Mouse (Mus musculus) stomach, postnatal 0 days (tissue): ENCODE results near the gene Fbxl20.

Experiments
- CTCF ChIP-seq: IDR thresholded peaks from 2 replicates; pipeline ENCODE4 v1.5.1; 2016; ENCODE audit warnings: antibody characterized with exemption, low read depth, mild to moderate bottlenecking, moderate library complexity
- EP300 ChIP-seq: optimal IDR thresholded peaks from 2 replicates; pipeline ENCODE3; 2016; ENCODE audit warnings: antibody characterized with exemption

DNA sequence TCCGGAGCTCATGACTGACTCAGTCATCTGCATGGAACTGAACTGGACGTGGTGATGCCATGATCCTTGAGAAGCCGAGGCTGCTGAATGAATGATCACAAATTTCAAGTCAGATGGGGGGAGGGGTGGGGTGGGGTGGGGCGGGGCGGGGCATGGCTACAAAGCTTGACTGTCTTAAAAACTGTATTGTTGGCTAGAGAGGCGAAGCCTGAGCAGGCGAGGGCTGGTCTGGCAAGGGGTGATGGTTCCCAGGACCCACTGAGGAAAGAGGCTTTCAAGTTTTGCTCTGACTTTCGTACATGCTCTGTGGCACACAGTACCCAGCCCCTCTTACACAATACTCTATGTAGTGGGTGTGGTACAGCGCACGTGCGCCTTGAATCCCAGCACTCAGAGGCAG, 12.4 kb downstream of the Fbxl20 start:
- no peak for TF ChIP-seq CTCF
- TF ChIP-seq EP300: no peak
